Mouse (Mus musculus) CH12.LX (cell line): Measurements from ENCODE around the gene Hk2. TPM values are rescaled to one million over a fixed set of nuclear protein-coding genes. Genes with fewer than 3 reads are reported as not detected.

Experiments
- DNase-seq: peaks from one replicate; pipeline ENCODE4 v3.0.0-alpha.2; 2013; ENCODE audit errors: extremely low read depth
- H3K27ac ChIP-seq: 2 replicates; pipeline ENCODE4 v1.5.1; 2012; ENCODE audit warnings: low read depth, mild to moderate bottlenecking, control low read depth, moderate library complexity; ENCODE audit not compliant: insufficient read depth
- H3K27me3 ChIP-seq: replicated peaks from 2 replicates; pipeline ENCODE3; 2012; ENCODE audit warnings: inconsistent platforms
- H3K36me3 ChIP-seq, 2 experiments: replicated peaks in 1 of 2; 2 replicates each; pipeline versions ENCODE3 to v1.6.1; 2012; ENCODE audit warnings: inconsistent platforms in 1 of 2, low read length in 1 of 2, mild to moderate bottlenecking in 1 of 2, mixed read lengths in 1 of 2, moderate library complexity in 1 of 2; ENCODE audit not compliant: control insufficient read depth in 1 of 2, insufficient read depth in 1 of 2
- H3K4me1 ChIP-seq, 2 experiments: 2 replicates each; pipeline ENCODE4 v1.6.1; 2012; ENCODE audit warnings: inconsistent platforms in 1 of 2, moderate library complexity in 1 of 2; ENCODE audit not compliant: insufficient read depth in 2 of 2, control insufficient read depth in 1 of 2
- H3K4me2 ChIP-seq: 2 replicates; pipeline ENCODE4 v1.6.1; 2012; ENCODE audit warnings: low read depth, mild to moderate bottlenecking, control low read depth; ENCODE audit not compliant: poor library complexity, insufficient read depth, severe bottlenecking
- H3K4me3 ChIP-seq, 3 experiments: fragments of 150-350 bp in 1 of 3; sonication (generic) in 1 of 3; replicated peaks in 1 of 3; 2 replicates each; pipeline versions ENCODE3 to v1.5.1; 2011 to 2012; ENCODE audit warnings: low read depth in 2 of 3, low read length in 2 of 3, mild to moderate bottlenecking in 2 of 3, moderate library complexity in 2 of 3, control low read depth in 1 of 3, improper control_type of control experiment in 1 of 3, inconsistent platforms in 1 of 3, mixed read lengths in 1 of 3; ENCODE audit not compliant: poor library complexity in 1 of 3
- H3K79me2 ChIP-seq: replicated peaks from 2 replicates; pipeline ENCODE4 v1.6.1; 2012; ENCODE audit warnings: mild to moderate bottlenecking, moderate library complexity; ENCODE audit not compliant: control insufficient read depth, poor library complexity, insufficient read depth, severe bottlenecking; ENCODE audit errors: extremely low read depth
- H3K9ac ChIP-seq: 2 replicates; pipeline ENCODE4 v1.6.1; 2012; ENCODE audit warnings: low read depth, mild to moderate bottlenecking, control low read depth, moderate library complexity; ENCODE audit not compliant: insufficient read depth
- H3K9me3 ChIP-seq: replicated peaks from 2 replicates; pipeline ENCODE3; 2012; ENCODE audit warnings: low read length, inconsistent platforms, mixed read lengths
- BHLHE40 ChIP-seq: IDR thresholded peaks from 2 replicates; pipeline ENCODE4 v1.6.1; 2011; ENCODE audit warnings: mild to moderate bottlenecking, low read depth, low read length, improper control_type of control experiment
- E2F4 ChIP-seq: IDR thresholded peaks from 2 replicates; pipeline ENCODE4 v1.6.1; 2011; ENCODE audit warnings: low read depth, low read length, improper control_type of control experiment; ENCODE audit not compliant: insufficient replicate concordance
- ELF1 ChIP-seq: IDR thresholded peaks from 2 replicates; pipeline ENCODE4 v1.6.1; 2014; ENCODE audit warnings: low read depth, mild to moderate bottlenecking, inconsistent platforms, low read length, improper control_type of control experiment
- EP300 ChIP-seq: IDR thresholded peaks from 2 replicates; pipeline ENCODE4 v1.6.1; 2011; ENCODE audit warnings: low read length, improper control_type of control experiment
- HCFC1 ChIP-seq: IDR thresholded peaks from 2 replicates; pipeline ENCODE4 v1.6.1; 2012; ENCODE audit warnings: low read depth, mild to moderate bottlenecking, inconsistent platforms, low read length, improper control_type of control experiment
- JUN ChIP-seq: IDR thresholded peaks from 2 replicates; pipeline ENCODE4 v1.6.1; 2011; ENCODE audit warnings: low read depth, mild to moderate bottlenecking, low read length, improper control_type of control experiment, moderate library complexity; ENCODE audit not compliant: insufficient read depth
- JUND ChIP-seq: conservative IDR thresholded peaks from 2 replicates; pipeline ENCODE4 v1.6.1; 2011; ENCODE audit warnings: low read depth, low read length, improper control_type of control experiment
- MAFK ChIP-seq: IDR thresholded peaks from 2 replicates; pipeline ENCODE4 v1.6.1; 2011; ENCODE audit warnings: low read length, improper control_type of control experiment; ENCODE audit not compliant: insufficient replicate concordance
- MAZ ChIP-seq: IDR thresholded peaks from 2 replicates; pipeline ENCODE4 v1.6.1; 2012; ENCODE audit warnings: low read depth, mild to moderate bottlenecking, inconsistent platforms, low read length, improper control_type of control experiment, moderate library complexity
- MXI1 ChIP-seq: IDR thresholded peaks from 2 replicates; pipeline ENCODE4 v1.6.1; 2011; ENCODE audit warnings: mild to moderate bottlenecking, low read depth, low read length, improper control_type of control experiment
- NRF1 ChIP-seq: IDR thresholded peaks from 2 replicates; pipeline ENCODE4 v1.6.1; 2014; ENCODE audit warnings: low read depth, mild to moderate bottlenecking, inconsistent platforms, low read length, improper control_type of control experiment, moderate library complexity
- PAX5 ChIP-seq: IDR thresholded peaks from 2 replicates; pipeline ENCODE4 v1.6.1; 2012; ENCODE audit warnings: low read length, inconsistent platforms, mixed read lengths
- RAD21 ChIP-seq: IDR thresholded peaks from 2 replicates; pipeline ENCODE4 v1.6.1; 2011; ENCODE audit warnings: low read depth, mild to moderate bottlenecking, low read length, improper control_type of control experiment, moderate library complexity
- SMC3 ChIP-seq: IDR thresholded peaks from 2 replicates; pipeline ENCODE4 v1.6.1; 2011; ENCODE audit warnings: low read depth, low read length, improper control_type of control experiment
- TCF12 ChIP-seq: IDR thresholded peaks from 2 replicates; pipeline ENCODE4 v1.6.1; 2014; ENCODE audit warnings: low read depth, mild to moderate bottlenecking, inconsistent platforms, low read length, improper control_type of control experiment
- ZC3H11A ChIP-seq: IDR thresholded peaks from 2 replicates; pipeline ENCODE4 v1.6.1; 2012; ENCODE audit warnings: low read depth, mild to moderate bottlenecking, inconsistent platforms, low read length, improper control_type of control experiment
- dilution Hi-C: fragments of 300-500 bp; cut with MboI; formaldehyde crosslinking; loops from 2 replicates; pipeline ENCODE4 v1.14.3; 2020; ENCODE audit warnings: low sequenced_read_pairs; ENCODE audit not compliant: extremely low pct_unique_long_range_greater_than_20kb, extremely low pct_ligation_motif_present
- in situ Hi-C: fragments of 300-500 bp; cut with MboI; formaldehyde crosslinking; loops from 3 replicates; pipeline ENCODE4 v1.14.3; 2019; ENCODE audit warnings: low sequenced_read_pairs, low pct_ligation_motif_present, low pct_unique_long_range_greater_than_20kb, mixed read lengths
- polyA plus RNA-seq: library from polyadenylated mRNA; unstranded; fragments of >175 nt; gene quantifications from 2 replicates; pipeline ENCODE4 v1.2.1, GENCODE M21; 2012; ENCODE audit warnings: low read depth; ENCODE audit not compliant: insufficient read length
- total RNA-seq, 2 experiments: library from RNA; depleted of rRNA; stranded (reverse); fragments of 300-350 nt in 1 of 2; fragments of >200 nt in 1 of 2; gene quantifications; 2 replicates each; pipeline ENCODE4 v1.2.3; 2012 to 2014

Gene Hk2
- total and polyA plus RNA-seq, 3 experiments = 64.2 to 149 (median 75.3) TPM

GRCm38 (mm10) chr6:82728635-82729034, 45.6 kb downstream of the Hk2 start:
- Histone ChIP-seq H3K36me3 (peaks cover 85 to 93% of the 10 kb centered on the region in 2 experiments), H3K4me3 (no peak overlapping the region), H3K79me2 (no peaks in the 10 kb centered on the region), H3K27ac (no peak overlapping the region), H3K4me1 (no peaks in the 10 kb centered on the region), H3K9ac (no peak overlapping the region), H3K27me3 (no peaks in the 10 kb centered on the region), H3K4me2 (no peak overlapping the region), H3K9me3 (no peaks in the 10 kb centered on the region)
- DNase-seq = no peak
- TF ChIP-seq MXI1 (no peak), PAX5 (no peak), MAFK (no peak), EP300 (no peak), JUN (no peak), ZC3H11A (no peak), TCF12 (no peak), MAZ (no peak), HCFC1 (no peak), BHLHE40 (no peak)
- in situ Hi-C loops (no loop called here), dilution Hi-C loops (no loop called here)

- no peak overlapping the region for H3K27ac ChIP-seq
- peaks cover 83 to 96% of the 10 kb centered on the region in 2 experiments for H3K36me3 ChIP-seq
- dilution Hi-C loops (no loop called here), in situ Hi-C loops (no loop called here)
- H3K9me3 ChIP-seq = no peaks in the 10 kb centered on the region
- no peak for DNase-seq
- no peaks in the 10 kb centered on the region for H3K79me2 ChIP-seq
- no peaks in the 10 kb centered on the region for H3K4me1 ChIP-seq
- no peak overlapping the region for H3K4me3 ChIP-seq
- no peak overlapping the region for H3K9ac ChIP-seq
- no peak overlapping the region for H3K4me2 ChIP-seq
- TF ChIP-seq JUND (no peak), PAX5 (no peak), ELF1 (no peak), BHLHE40 (no peak), E2F4 (no peak), JUN (no peak), RAD21 (no peak), HCFC1 (no peak), SMC3 (no peak), NRF1 (no peak)
- no peaks in the 10 kb centered on the region for H3K27me3 ChIP-seq
Observed at GRCm38 (mm10) chr6:82727206-82727605, 47.0 kb downstream of the Hk2 start.
